Mouse (Mus musculus): ENCODE measurements around the gene Stard7. TPM values are rescaled to one million over a fixed set of nuclear protein-coding genes. Genes with fewer than 3 reads are reported as not detected.
A peak's percentile ranks its signal among the peaks of the same experiment; 100 is the strongest.
"Not testable (repeated sequence)": the region's sequence is repeated elsewhere in the genome, so short reads cannot be mapped to it uniquely, and the experiment has no call there.

The Stard7 gene
- polyA plus RNA-seq, 1 experiment from 2014 or later, result 88.9 TPM

DNA sequence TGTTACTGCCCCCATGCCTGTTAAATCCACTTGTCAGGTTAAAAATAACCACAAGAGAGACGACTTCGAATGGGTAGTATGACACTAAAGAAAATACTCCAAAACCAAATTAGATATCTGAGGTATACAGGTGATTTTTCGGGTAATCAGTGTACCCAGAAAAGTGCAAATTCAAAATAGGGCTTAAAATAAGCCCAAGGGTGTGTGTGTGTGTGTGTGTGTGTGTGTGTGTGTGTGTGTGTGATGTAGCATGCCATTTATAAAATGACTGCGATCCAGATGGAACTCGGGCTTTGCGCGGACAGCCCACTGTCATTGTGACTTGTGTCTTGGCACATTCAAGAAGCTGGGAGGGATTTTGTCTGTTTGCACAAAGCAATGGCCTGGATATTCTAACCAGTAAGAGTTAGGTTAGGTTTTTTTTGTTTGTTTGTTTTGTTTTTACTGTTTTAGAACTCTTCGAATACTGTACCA is 1.1 kb downstream of the Stard7 start:
- Histone ChIP-seq H3K9me3 (ENCODE audit: control insufficient read depth, low read length) (no peaks in the 10 kb centered on the region), H3K4me3 (ENCODE audit: low read depth, low read length) (peak overlapping the region; percentile 96), H3K36me3 (ENCODE audit: control insufficient read depth, insufficient read depth, low read length) (no peaks in the 10 kb centered on the region), H3K9ac (ENCODE audit: low read depth, low read length) (peak overlapping the region; percentile 96), H3K27ac (ENCODE audit: low read depth, low read length) (peak overlapping the region; percentile 96), H3K4me2 (peak overlapping the region; percentile 91), H3K4me1 (replicated peaks; ENCODE audit: control insufficient read depth, insufficient read depth, low read length) (peaks cover 12% of the 10 kb centered on the region), H3K27me3 (replicated peaks; ENCODE audit: control insufficient read depth, insufficient read depth, low read length) (no peaks in the 10 kb centered on the region)
- no peak for ATAC-seq (replicated peaks; ENCODE audit: low FRiP score)
- 11% methylated on average over 8 of the region's 8 CpGs for WGBS
- no peak for DNase-seq (ENCODE audit: low spot score)

GRCm38 (mm10) chr2:127272049-127272448 is 2.0 kb downstream of the Stard7 start:
- WGBS, result 84% methylated on average over 4 of the region's 4 CpGs
- H3K9me3 ChIP-seq (ENCODE audit: control insufficient read depth, low read length); H3K27me3 ChIP-seq (replicated peaks; ENCODE audit: control insufficient read depth, insufficient read depth, low read length); DNase-seq (ENCODE audit: low spot score); H3K9ac ChIP-seq (ENCODE audit: low read depth, low read length); H3K36me3 ChIP-seq (ENCODE audit: control insufficient read depth, insufficient read depth, low read length); ATAC-seq (replicated peaks; ENCODE audit: low FRiP score); H3K27ac ChIP-seq (ENCODE audit: low read depth, low read length); H3K4me3 ChIP-seq (ENCODE audit: low read depth, low read length): not testable (repeated sequence)
- Histone ChIP-seq H3K4me2 (peak overlapping the region; percentile 91), H3K4me1 (replicated peaks; ENCODE audit: control insufficient read depth, insufficient read depth, low read length) (peaks cover 12% of the 10 kb centered on the region)

- no peaks in the 10 kb centered on the region for H3K36me3 ChIP-seq (ENCODE audit: control insufficient read depth, insufficient read depth, low read length)
- DNase-seq (ENCODE audit: low spot score) (no peak), ATAC-seq (replicated peaks; ENCODE audit: low FRiP score) (no peak)
- whole genome bisulfite sequencing, result 92% methylated on average over 3 of the region's 3 CpGs
- no peak overlapping the region for H3K9ac ChIP-seq (ENCODE audit: low read depth, low read length)
- no peak overlapping the region for H3K27ac ChIP-seq (ENCODE audit: low read depth, low read length)
- peak overlapping the region; percentile 3 for H3K4me2 ChIP-seq
- H3K4me3 ChIP-seq (ENCODE audit: low read depth, low read length), result no peak overlapping the region
- H3K4me1 ChIP-seq (replicated peaks; ENCODE audit: control insufficient read depth, insufficient read depth, low read length), result peaks cover 12% of the 10 kb centered on the region
- no peaks in the 10 kb centered on the region for H3K9me3 ChIP-seq (ENCODE audit: control insufficient read depth, low read length)
- no peaks in the 10 kb centered on the region for H3K27me3 ChIP-seq (replicated peaks; ENCODE audit: control insufficient read depth, insufficient read depth, low read length)
Observed at GRCm38 (mm10) chr2:127272806-127273205, 2.8 kb downstream of the Stard7 start.

DNA sequence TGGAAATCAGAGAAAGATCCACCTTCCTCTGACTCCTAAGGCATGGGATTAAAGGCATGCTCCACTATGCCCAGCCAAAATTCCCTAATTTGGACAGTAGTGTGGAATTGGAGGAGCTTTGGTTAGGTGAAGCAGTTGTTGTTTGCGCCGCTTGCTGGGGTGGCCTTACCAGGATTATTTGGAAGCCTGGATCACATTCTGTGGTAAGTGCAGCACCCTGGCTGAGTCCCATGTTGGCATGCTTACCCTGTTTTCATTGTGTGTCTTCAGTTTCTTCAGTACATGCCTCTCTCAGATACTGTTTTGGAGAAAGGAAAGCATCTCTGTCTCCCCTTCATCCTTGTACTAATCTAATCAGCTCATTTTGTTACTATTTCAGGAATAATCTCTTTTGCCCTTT is 4.6 kb downstream of the Stard7 start:
- Histone ChIP-seq H3K4me1 (replicated peaks; ENCODE audit: control insufficient read depth, insufficient read depth, low read length) (peaks cover 12% of the 10 kb centered on the region), H3K27ac (ENCODE audit: low read depth, low read length) (no peak overlapping the region), H3K4me3 (ENCODE audit: low read depth, low read length) (no peak overlapping the region), H3K27me3 (replicated peaks; ENCODE audit: control insufficient read depth, insufficient read depth, low read length) (no peaks in the 10 kb centered on the region), H3K9ac (ENCODE audit: low read depth, low read length) (no peak overlapping the region), H3K36me3 (ENCODE audit: control insufficient read depth, insufficient read depth, low read length) (no peaks in the 10 kb centered on the region), H3K4me2 (no peak overlapping the region), H3K9me3 (ENCODE audit: control insufficient read depth, low read length) (no peaks in the 10 kb centered on the region)
- no peak for ATAC-seq (replicated peaks; ENCODE audit: low FRiP score)
- 85% methylated on average over 2 of the region's 2 CpGs for WGBS
- no peak for DNase-seq (ENCODE audit: low spot score)

DNA sequence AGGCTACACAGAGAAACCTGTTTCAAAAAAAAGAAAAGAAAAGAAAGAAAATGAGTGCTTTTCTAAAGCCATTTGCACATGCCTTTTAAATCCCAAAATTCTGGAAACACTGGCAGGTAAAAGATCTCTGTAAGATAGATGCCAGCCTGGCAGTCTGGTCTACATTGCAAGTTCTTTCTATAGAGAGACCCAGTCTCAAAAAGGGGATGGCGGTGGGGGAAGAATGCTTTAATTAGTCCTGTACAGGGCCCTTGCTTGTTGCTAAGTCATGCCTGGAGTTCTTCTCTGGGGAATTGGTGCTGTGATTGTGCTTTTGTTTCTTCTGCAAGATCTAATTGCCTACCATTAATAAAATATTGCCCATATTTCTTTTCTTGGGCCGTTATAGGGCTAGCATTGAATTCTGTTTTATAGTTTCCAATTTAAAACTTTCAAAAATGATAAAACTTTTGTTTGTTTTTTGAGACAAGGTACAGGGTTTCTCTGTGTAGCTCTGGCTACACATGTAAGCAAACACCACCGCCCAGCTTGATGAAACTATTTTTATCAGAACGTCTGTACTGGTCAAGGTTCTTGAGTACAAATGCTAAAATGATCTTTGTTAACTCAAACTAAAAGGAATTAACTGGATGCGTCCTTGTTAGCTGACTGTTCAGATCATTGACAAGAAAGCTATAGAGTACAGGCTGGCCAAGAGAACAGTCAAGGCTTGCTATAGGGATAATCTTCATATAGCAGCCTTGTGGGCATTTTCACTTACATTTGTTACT is 5.7 kb downstream of the Stard7 start:
- H3K4me1 ChIP-seq (replicated peaks; ENCODE audit: control insufficient read depth, insufficient read depth, low read length), result peaks cover 12% of the 10 kb centered on the region
- no peak overlapping the region for H3K27ac ChIP-seq (ENCODE audit: low read depth, low read length)
- H3K4me2 ChIP-seq, result no peak overlapping the region
- ATAC-seq (replicated peaks; ENCODE audit: low FRiP score), result no peak
- no peak overlapping the region for H3K9ac ChIP-seq (ENCODE audit: low read depth, low read length)
- H3K4me3 ChIP-seq (ENCODE audit: low read depth, low read length), result no peak overlapping the region
- H3K9me3 ChIP-seq (ENCODE audit: control insufficient read depth, low read length), result no peaks in the 10 kb centered on the region
- H3K27me3 ChIP-seq (replicated peaks; ENCODE audit: control insufficient read depth, insufficient read depth, low read length), result no peaks in the 10 kb centered on the region
- DNase-seq (ENCODE audit: low spot score), result no peak
- no peaks in the 10 kb centered on the region for H3K36me3 ChIP-seq (ENCODE audit: control insufficient read depth, insufficient read depth, low read length)
- WGBS, result 86% methylated on average over 5 of the region's 5 CpGs

- no peaks in the 10 kb centered on the region for H3K36me3 ChIP-seq (ENCODE audit: control insufficient read depth, insufficient read depth, low read length)
- H3K27me3 ChIP-seq (replicated peaks; ENCODE audit: control insufficient read depth, insufficient read depth, low read length), result no peaks in the 10 kb centered on the region
- no peak overlapping the region for H3K27ac ChIP-seq (ENCODE audit: low read depth, low read length)
- peaks cover 9% of the 10 kb centered on the region for H3K4me1 ChIP-seq (replicated peaks; ENCODE audit: control insufficient read depth, insufficient read depth, low read length)
- no peak for ATAC-seq (replicated peaks; ENCODE audit: low FRiP score)
- H3K9me3 ChIP-seq (ENCODE audit: control insufficient read depth, low read length), result no peaks in the 10 kb centered on the region
- no peak overlapping the region for H3K9ac ChIP-seq (ENCODE audit: low read depth, low read length)
- no peak overlapping the region for H3K4me3 ChIP-seq (ENCODE audit: low read depth, low read length)
- DNase-seq (ENCODE audit: low spot score), result no peak
- no peak overlapping the region for H3K4me2 ChIP-seq
Observed at GRCm38 (mm10) chr2:127278162-127278561, 8.1 kb downstream of the Stard7 start.

DNA sequence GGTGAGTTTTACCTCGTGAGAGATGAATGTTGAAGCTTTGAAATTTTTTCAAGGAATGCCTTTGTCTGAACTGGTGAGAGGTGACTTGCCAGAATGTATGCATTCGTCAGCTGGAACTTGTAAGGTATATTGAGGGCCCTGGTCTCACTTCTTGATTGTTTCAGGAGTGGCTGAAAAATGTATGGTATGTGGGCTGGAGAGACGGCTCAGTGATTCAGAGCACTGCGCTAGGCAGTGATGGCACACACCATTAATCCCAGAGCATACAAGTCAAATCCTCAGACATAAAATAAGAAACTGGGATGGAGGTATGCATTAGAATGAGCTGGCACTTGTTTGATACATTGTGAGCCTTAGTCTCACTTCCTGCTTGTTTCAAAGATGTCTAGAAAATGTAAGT is 22.2 kb downstream of the Stard7 start:
- 82% methylated on average over 4 of the region's 4 CpGs for WGBS
- no peak overlapping the region for H3K27ac ChIP-seq (ENCODE audit: low read depth, low read length)

DNA sequence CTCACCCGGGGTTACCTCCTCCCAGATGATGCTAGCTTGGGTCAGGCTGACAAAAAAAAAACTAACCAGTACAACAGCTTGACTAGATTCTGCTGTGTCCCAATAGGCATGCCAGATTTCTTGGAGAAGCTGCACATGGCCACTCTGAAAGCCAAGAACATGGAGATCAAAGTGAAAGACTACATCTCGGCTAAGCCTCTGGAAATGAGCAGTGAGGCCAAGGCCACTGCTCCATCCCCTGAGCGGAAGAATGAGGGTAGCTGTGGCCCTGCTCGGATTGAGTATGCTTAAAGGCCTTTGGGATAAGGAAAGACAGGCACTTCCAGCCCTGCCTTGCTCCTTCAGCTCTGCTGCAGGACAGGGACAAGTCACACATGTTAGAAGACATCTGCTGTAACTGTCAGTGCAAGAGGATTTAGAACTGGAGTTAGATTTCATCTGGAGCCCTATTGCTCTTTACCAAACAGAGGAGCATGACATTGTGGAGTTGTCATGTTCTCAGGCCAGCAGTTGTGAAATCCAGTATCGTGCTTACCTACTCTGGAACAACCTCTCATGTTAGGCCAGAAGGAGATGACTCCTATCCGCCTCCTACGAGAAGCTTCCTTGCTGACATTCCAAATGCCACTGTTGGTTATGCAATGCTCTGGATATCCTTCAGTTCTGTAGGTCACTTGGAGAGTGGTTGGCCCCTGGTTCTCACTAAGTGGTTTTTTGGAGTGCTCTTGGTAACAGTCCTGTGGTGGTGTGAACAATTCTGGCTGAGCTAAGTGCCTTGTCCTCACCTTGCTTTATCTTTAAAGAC is 27.2 kb downstream of the Stard7 start:
- H3K4me2 ChIP-seq, result no peak overlapping the region
- no peak overlapping the region for H3K27ac ChIP-seq (ENCODE audit: low read depth, low read length)
- no peak for ATAC-seq (replicated peaks; ENCODE audit: low FRiP score)
- 92% methylated on average over 7 of the region's 7 CpGs for WGBS
- no peaks in the 10 kb centered on the region for H3K9me3 ChIP-seq (ENCODE audit: control insufficient read depth, low read length)
- no peak overlapping the region for H3K9ac ChIP-seq (ENCODE audit: low read depth, low read length)
- no peak for DNase-seq (ENCODE audit: low spot score)
- peaks cover 27% of the 10 kb centered on the region for H3K36me3 ChIP-seq (ENCODE audit: control insufficient read depth, insufficient read depth, low read length)
- H3K4me1 ChIP-seq (replicated peaks; ENCODE audit: control insufficient read depth, insufficient read depth, low read length), result no peaks in the 10 kb centered on the region
- H3K27me3 ChIP-seq (replicated peaks; ENCODE audit: control insufficient read depth, insufficient read depth, low read length), result no peaks in the 10 kb centered on the region
- H3K4me3 ChIP-seq (ENCODE audit: low read depth, low read length), result no peak overlapping the region

More for the DNA sequence above, 22.2 kb downstream of the Stard7 start:
- no peak overlapping the region for H3K4me3 ChIP-seq (ENCODE audit: low read depth, low read length)
- H3K4me1 ChIP-seq (replicated peaks; ENCODE audit: control insufficient read depth, insufficient read depth, low read length), result no peaks in the 10 kb centered on the region
- DNase-seq (ENCODE audit: low spot score), result no peak
- peaks cover 28% of the 10 kb centered on the region for H3K36me3 ChIP-seq (ENCODE audit: control insufficient read depth, insufficient read depth, low read length)
- no peak for ATAC-seq (replicated peaks; ENCODE audit: low FRiP score)
- no peak overlapping the region for H3K9ac ChIP-seq (ENCODE audit: low read depth, low read length)
- H3K4me2 ChIP-seq, result no peak overlapping the region
- no peaks in the 10 kb centered on the region for H3K27me3 ChIP-seq (replicated peaks; ENCODE audit: control insufficient read depth, insufficient read depth, low read length)
- no peaks in the 10 kb centered on the region for H3K9me3 ChIP-seq (ENCODE audit: control insufficient read depth, low read length)

Data from liver, embryonic 11.5 days (tissue).